Mouse (Mus musculus) E14TG2a.4 (cell line): ENCODE data around the gene Il17f.

Source experiments
- CTCF ChIP-seq: conservative IDR thresholded peaks from 2 replicates; pipeline ENCODE4 v1.5.1; 2014; ENCODE audit warnings: low read length
- NANOG ChIP-seq: IDR thresholded peaks from 2 replicates; pipeline ENCODE4 v1.6.1; 2014; ENCODE audit warnings: borderline replicate concordance, low read length, mixed read lengths
- POU5F1 ChIP-seq: IDR thresholded peaks from 2 replicates; pipeline ENCODE4 v1.6.1; 2014; ENCODE audit warnings: low read length, borderline replicate concordance

DNA sequence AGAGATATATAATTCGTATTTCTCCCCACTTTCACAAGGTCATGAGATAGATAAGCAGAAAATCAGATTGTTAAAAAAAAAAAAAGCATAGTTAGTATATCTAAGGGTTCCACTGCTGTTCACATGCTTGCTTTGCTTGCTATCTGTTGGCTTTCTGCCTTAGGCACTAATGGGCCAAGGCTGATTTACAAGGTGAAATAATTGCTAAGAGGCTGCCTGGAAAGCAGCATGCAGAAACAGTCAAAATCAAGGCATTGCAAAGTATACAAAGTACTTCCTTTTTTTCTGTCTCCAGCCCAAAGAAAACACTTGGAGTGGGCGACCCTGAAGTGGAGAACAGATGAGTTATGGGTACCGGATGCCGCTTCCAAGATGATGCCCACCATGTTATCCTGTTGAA lies 30.5 kb upstream of the Il17f start:
- TF ChIP-seq CTCF (no peak), NANOG (no peak), POU5F1 (no peak)
